Mouse (Mus musculus): ENCODE data around the gene Morn4.
A peak's percentile ranks its signal among the peaks of the same experiment; 100 is the strongest.
"Not testable (repeated sequence)": the region's sequence is repeated elsewhere in the genome, so short reads cannot be mapped to it uniquely, and the experiment has no call there.

Gene Morn4

GRCm38 (mm10) chr19:42089103-42089747 lies 3.1 kb upstream of the Morn4 start:
- DNase-seq (ENCODE audit: low read depth in 2 of 2, low spot score in 2 of 2), result peak; percentile 57 to 67

GRCm38 (mm10) chr19:42085690-42086089 lies 467 bp downstream of the Morn4 start:
- no peak for DNase-seq (ENCODE audit: low read depth in 2 of 2, low spot score in 2 of 2)

- DNase-seq (ENCODE audit: low read depth in 2 of 2, low spot score in 2 of 2), result not testable (repeated sequence)
Measured at GRCm38 (mm10) chr19:42081613-42082012, 4.5 kb downstream of the Morn4 start.

GRCm38 (mm10) chr19:42080469-42080868 lies 5.7 kb downstream of the Morn4 start:
- DNase-seq (ENCODE audit: low read depth in 2 of 2, low spot score in 2 of 2), result no peak

- no peak for DNase-seq (ENCODE audit: low read depth in 2 of 2, low spot score in 2 of 2)
Measured at GRCm38 (mm10) chr19:42079950-42080349, 6.2 kb downstream of the Morn4 start.

- DNase-seq (ENCODE audit: low read depth in 2 of 2, low spot score in 2 of 2), result no peak
Measured at GRCm38 (mm10) chr19:42079006-42079405, 7.2 kb downstream of the Morn4 start.

- no peak for DNase-seq (ENCODE audit: low read depth in 2 of 2, low spot score in 2 of 2)
Measured at GRCm38 (mm10) chr19:42078566-42078965, 7.6 kb downstream of the Morn4 start.

GRCm38 (mm10) chr19:42075992-42076391 lies 10.2 kb downstream of the Morn4 start:
- no peak for DNase-seq (ENCODE audit: low read depth in 2 of 2, low spot score in 2 of 2)

GRCm38 (mm10) chr19:42075051-42075450 lies 11.1 kb downstream of the Morn4 start:
- no peak for DNase-seq (ENCODE audit: low read depth in 2 of 2, low spot score in 2 of 2)

- no peak for DNase-seq (ENCODE audit: low read depth in 2 of 2, low spot score in 2 of 2)
Measured at GRCm38 (mm10) chr19:42072802-42073201, 13.4 kb downstream of the Morn4 start.

- DNase-seq (ENCODE audit: low read depth in 2 of 2, low spot score in 2 of 2), result no peak
Measured at GRCm38 (mm10) chr19:42071886-42072608, 14.1 kb downstream of the Morn4 start.

GRCm38 (mm10) chr19:42071221-42071620 lies 14.9 kb downstream of the Morn4 start:
- no peak for DNase-seq (ENCODE audit: low read depth in 2 of 2, low spot score in 2 of 2)

GRCm38 (mm10) chr19:42069241-42069525 lies 17.0 kb downstream of the Morn4 start:
- no peak for DNase-seq (ENCODE audit: low read depth in 2 of 2, low spot score in 2 of 2)

GRCm38 (mm10) chr19:42068441-42069240 lies 17.5 kb downstream of the Morn4 start:
- no peak for DNase-seq (ENCODE audit: low read depth in 2 of 2, low spot score in 2 of 2)

GRCm38 (mm10) chr19:42061443-42061842 lies 24.7 kb downstream of the Morn4 start:
- DNase-seq (ENCODE audit: low read depth in 2 of 2, low spot score in 2 of 2), result no peak

- DNase-seq (ENCODE audit: low read depth in 2 of 2, low spot score in 2 of 2), result no peak
Measured at GRCm38 (mm10) chr19:42058426-42058825, 27.7 kb downstream of the Morn4 start.

- no peak for DNase-seq (ENCODE audit: low read depth in 2 of 2, low spot score in 2 of 2)
Measured at GRCm38 (mm10) chr19:42056719-42057409, 29.3 kb downstream of the Morn4 start.

GRCm38 (mm10) chr19:42055881-42056280 lies 30.3 kb downstream of the Morn4 start:
- no peak for DNase-seq (ENCODE audit: low read depth in 2 of 2, low spot score in 2 of 2)

GRCm38 (mm10) chr19:42054255-42054654 lies 31.9 kb downstream of the Morn4 start:
- DNase-seq (ENCODE audit: low read depth in 2 of 2, low spot score in 2 of 2), result no peak

GRCm38 (mm10) chr19:42051948-42052347 lies 34.2 kb downstream of the Morn4 start, which contains the start of gene 4933411K16Rik:
Gene 4933411K16Rik (plus strand): TSS chr19:42052248.
- no peak for DNase-seq (ENCODE audit: low read depth in 2 of 2, low spot score in 2 of 2)

- DNase-seq (ENCODE audit: low read depth in 2 of 2, low spot score in 2 of 2), result no peak
Measured at GRCm38 (mm10) chr19:42051351-42051750, 34.8 kb downstream of the Morn4 start.
